Mouse (Mus musculus): ENCODE measurements around the gene Crybb1.

- no peak for TF ChIP-seq CTCF (IDR thresholded peaks at IDR 0.05; ENCODE audit: borderline replicate concordance, insufficient read depth, low read depth, low read length)
- TF ChIP-seq POLR2A (IDR thresholded peaks at IDR 0.05; ENCODE audit: borderline replicate concordance, insufficient read depth, low read length), result no peak
These were observed 8.5 kb downstream of the Crybb1 start for GRCm38 (mm10) chr5:112264099-112264498.
